Mouse (Mus musculus) spleen, postnatal 4 days (tissue): ENCODE data around the gene Apopt1.

Source experiments
- DNase-seq, 2 experiments: peaks; one replicate each; pipeline ENCODE4 v3.0.0; 2022; ENCODE audit warnings: low spot score in 2 of 2

The Apopt1 gene

DNA sequence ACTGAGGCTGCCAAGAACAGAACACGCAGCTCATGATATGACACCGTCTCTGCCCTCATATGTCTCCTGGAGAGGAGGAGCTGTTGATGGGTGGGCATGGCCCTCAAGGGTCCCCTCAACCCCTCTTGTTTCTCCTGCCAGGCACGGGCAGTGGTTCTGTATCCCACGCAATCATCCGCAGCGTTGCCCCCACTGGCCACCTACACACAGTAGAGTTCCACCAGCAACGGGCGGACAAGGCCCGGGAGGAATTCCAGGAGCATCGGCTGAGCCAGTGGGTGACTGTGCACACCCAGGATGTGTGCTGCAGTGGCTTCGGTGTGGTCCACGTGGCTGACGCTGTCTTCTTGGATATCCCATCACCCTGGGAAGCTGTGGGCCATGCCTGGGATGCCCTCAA lies 32.4 kb upstream of the Apopt1 start:
- DNase-seq = no peak

DNA sequence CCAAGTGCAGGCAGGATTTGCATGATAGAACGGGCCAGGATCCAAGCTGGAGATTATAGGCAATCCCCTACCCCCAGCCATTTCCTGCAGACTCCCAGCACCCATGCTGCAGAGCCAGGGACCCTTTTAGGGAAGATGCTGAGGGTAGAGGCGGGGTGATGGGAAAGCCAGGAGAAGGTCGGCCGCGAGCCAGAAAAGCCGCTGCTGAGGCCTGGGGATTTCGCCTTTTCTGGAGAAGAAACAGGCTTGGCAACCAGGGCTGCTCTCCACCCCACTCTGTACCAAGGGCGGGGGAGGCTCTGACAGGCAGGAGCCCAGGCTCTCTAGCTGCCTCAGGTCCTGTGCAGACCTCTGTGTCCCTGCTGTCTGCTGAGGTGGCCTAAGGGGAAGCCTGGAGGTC lies 31.8 kb upstream of the Apopt1 start:
- no peak for DNase-seq

DNA sequence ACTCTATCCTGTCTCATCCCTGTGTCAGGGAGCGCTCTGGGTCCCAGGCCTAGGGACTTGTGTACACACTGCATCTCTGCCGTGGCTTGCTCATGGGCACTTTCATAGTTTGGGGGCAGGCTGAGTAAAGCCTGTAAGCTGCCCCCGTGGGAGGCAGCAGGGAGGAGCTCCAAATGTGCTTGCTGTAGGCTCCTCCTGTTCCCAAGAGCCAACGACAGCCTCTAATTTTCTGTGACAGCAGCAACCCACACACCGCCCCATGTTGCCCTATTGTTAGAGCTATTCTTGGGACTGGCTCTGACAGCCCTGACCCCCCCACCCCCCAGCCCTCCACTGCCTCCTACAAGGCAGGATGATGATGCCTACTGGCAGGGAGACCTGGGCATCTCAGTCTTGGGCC lies 31.1 kb upstream of the Apopt1 start:
- DNase-seq = no peak

DNA sequence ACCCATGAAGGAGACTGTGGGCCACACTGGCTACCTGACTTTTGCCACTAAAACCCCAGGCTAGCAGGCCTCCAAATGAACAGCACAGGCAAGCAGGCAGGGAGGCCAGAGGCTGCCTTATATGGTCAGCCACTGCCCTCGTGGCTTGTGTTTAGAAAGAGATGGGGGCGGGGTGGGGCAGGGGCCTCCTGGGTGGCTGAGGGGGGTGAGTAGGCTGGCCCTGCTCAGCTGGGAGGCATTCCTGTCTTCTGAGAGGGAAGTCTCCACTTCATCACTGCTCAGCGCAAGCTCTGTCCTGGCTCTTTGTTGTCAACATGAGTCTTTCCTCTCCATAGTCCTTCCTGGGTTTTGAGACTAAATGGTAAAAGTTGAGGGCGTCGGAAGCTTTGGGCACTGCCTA lies 30.3 kb upstream of the Apopt1 start:
- DNase-seq = no peak

DNA sequence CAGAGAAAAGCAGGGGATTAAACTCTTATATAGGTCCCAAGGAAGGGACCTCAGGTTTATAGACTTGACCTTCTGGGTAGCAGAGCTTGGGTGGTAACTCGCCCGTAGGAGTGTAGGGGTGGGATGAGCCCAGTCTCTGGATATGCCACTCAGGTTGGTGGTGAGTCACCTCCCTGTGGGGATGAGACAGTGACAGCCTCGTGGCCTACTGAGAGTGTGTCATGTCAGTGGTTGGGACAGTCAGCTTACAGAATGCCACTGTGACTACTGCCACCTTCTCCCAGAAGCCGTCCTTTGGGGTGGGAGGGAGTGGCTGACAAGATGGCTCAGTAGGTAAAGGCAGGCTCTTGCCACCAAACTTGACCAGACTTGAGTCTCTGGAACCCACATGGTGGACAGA lies 26.7 kb upstream of the Apopt1 start:
- no peak for DNase-seq

DNA sequence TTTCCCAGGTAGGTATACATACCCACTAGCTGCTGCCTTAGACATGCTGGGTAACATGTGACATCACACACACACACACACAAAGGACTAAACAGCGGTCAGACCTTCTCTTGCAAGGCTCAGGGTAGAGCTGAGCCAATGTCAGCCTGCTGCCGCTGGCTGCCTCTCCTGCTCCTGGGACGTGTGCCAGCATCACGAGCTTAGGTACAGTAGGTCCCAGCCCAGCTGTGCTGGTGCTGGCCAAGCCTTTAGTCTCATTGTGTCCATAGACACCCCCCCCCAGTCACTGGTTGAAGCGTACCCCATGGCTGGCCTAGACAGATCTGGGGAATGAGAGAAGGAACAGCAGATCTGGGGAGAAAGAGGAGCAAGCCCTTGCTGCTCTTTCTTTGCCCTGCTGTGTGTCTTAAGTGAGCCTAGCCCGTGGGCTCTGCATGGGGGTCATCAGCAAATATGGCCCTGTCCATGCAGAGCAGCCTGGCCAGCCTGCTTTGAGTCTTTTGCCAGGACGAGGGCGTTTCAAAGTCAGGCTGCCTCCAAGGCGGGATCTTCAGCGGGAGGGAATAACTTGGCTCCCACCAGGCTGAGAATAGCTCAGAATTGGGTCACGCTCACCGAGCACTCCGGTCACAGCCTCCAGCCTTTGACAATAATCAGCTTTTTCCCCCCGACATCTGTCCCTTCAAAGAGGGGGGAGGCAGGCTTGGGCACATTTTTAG lies 25.6 kb upstream of the Apopt1 start:
- DNase-seq = no peak

DNA sequence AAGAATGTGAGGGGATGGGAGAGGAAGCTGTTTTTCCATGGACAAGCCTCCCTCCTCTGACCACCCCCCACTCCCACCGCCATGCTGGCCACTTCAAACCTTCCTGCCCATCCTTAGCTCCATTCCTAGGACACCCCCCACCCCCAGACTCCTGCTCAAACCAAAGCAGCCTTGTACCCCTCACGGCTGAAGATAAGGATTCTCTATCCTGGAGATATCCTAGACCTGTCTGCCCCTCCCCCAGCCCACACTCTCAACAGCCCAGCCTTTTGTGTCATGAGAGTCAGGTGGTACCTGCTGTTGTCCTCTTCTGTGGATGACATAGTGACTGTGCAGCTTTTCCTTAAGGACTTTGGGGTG lies 25.0 kb upstream of the Apopt1 start:
- no peak for DNase-seq

DNA sequence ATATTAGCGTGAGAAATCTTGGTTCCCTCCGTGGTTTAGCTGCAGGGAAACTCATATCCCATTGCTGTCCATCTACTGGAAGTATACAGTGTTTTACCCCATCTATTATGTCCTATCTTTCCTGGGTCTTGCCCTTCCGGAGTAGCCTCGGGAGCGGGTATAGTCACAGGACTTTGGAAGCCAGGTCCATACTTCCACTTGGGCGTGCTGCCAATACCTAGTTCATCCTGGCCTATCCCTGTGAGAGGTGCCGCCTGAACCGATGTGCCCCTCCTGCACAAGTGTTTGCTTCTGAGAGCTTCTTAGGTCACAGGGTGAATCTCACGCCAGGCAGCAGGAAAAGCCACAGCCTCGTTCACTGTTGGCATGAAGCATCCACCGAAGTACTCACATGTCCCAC lies 23.6 kb upstream of the Apopt1 start:
- no peak for DNase-seq

DNA sequence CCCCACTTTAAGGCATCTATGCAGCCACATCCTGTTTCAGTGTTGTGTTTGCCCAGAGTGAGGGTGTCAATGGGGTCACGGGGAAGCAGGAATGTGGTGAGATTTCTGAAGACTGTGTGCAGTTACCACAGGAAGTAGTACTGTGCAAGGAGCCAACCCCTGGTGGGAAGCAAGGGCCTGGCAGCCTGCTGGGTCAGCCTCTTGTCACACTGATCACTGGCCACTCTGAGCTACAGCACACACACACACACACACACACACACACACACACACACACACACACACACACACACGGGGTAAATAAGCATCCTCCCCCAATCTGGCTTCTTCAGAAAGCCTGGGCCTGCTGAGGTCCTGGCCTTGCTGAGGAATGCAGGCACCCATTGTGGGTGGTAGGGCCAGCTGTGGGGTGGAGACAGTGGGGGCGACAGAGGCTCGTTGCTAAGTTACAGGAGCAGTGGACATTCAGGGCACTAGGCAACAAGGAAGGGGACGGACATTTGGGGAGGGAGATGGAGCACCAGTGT lies 21.7 kb upstream of the Apopt1 start:
- no peak for DNase-seq

DNA sequence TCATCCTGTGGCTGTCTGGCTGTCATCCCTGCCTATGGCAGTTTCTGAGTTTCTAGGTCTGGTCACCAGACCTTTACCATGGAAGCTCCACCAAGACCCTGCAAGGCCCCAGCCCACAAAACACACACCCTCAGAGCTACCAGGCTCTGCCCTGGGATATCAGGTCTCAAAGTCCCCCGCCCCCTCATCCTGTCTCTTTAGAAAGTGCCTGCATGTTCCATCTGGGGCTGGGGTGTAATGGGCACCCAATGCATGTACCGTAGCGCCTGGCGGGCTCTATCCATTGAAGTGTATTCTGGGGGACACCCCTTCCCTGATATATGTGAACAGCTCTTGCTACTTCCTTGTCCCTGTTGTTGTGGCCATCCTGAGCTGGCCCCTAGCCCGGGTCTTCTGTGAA lies 20.2 kb upstream of the Apopt1 start:
- DNase-seq = no peak

DNA sequence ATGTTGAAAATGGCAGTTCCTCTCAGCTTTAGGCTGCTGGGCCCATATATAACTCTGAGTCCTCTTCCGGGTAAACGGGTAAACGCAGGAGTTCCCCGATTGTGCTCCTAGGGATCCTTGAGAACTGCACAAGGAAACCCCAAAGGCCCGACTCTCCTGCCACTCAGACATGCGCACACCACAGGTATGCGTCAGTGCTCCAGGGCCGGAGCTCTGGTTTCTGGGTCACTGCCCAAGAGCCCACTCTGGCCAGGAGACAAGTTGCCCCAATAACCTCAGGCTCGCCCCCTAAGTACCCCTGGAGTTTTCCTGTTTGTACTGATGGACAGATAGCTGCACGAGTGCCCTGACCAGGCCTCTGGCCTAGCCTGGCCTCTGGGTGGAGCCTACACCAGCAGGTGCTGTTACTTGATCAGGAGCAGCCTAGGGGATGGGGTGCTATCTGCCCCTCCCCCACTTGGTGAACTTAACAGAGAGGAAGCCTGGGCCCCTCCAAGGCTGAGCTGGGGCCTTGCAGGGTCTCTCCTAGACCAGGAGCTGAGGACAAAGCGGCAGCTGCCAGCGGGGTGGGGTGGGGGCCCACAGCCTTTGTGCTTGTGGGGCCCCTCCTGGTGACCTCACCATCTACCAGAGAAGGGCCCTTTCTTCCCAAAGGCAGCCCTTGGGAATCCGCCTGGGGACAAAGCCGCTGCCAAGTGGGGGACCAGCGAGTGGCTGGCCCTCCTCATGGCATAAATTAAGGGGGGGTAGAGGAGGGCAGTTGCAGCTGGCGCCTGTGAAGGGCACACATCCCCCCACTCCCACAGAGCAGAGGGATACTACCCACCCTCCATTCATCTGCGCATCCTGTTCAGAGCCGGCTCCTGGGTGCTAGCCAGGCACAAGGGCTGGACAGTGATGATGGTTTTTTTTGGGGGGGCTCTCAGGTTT lies 19.5 kb upstream of the Apopt1 start:
- DNase-seq = no peak

DNA sequence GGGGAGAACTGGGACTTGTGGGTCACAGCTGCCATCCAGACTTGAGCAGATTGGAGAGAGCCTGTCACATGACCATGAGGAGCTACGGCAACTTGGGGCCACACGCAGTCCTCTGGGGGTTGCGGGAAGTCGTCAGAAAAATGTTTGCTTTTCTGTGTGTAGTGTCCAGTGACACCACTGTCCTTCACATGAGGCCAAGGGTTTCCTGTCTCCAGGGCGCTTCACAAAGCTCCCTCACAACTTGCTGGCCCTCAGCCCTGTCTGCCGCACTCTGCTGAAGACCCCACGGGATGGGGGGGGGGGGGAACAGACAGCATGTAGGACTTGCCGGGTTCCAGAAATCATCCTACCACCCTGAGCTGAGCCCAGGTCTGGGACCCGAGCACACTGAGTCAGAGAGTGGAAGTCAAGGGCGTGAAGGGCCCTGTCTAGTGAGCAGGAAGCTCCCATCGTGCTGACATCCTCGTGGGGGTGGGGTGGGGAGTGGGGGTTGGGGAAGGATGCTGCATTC lies 18.7 kb upstream of the Apopt1 start:
- no peak for DNase-seq

DNA sequence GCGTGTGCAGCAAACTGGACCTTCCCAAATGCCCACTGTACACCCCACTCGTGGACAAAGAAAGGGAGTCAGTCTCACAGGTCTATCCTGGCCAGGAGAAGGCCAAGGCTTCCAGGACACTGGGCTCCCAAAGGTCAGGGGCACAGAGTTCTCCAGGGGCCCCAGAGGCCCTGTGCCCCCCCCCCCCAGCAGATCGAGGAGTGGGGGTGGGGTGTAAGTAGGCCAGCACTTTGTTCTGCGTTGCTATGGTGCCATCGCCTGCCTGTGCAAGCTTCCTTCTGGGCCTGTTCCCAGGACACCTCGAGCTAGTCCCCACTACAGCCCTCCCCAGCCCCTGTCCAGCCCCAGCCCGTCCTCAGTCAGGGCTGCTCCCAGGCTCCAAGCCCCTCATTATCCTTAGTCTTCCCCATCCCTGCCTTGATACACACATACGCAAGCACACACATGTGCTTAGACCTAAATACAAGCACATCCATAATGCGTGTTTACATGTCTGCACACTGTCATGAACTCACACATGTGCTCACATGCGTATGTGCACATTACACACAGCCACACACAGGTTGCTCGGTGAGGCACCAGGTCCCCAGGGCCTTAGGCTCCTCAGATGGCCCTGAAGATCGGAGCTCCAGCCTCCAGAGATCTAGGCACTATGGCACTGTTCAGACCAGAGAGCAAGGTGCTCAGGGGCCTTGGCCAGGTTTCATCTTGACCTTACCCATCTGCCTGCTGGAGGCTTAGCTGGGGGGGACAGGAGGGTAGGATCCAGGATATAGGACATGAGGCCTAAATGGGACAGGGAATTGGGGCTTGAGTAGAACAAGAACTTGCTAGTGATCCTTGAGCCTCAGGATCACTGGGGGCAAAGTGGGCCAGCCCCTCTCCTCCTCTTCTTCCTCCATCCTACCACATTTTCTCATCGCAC lies 17.9 kb upstream of the Apopt1 start:
- DNase-seq = no peak

DNA sequence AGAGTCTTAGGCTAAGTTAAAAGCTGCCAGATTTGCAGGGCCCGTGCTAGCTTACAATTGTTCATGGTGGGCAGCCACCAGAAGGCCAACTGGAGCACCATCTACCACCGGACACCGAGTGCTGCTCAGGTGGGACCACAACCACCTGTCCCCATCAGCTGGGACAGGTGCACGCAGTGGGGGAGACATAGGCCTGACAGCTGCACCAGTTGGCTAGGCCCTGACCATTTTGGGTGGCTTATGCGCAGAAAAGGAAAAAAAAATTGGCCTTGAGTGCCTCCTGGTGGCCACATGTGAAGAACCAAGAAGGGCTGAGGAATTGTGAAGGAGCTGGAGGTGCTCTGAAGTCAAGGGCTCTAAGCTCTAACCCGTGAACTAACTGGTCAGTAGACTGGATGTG lies 16.8 kb upstream of the Apopt1 start:
- peak; percentile 60 to 78 for DNase-seq

DNA sequence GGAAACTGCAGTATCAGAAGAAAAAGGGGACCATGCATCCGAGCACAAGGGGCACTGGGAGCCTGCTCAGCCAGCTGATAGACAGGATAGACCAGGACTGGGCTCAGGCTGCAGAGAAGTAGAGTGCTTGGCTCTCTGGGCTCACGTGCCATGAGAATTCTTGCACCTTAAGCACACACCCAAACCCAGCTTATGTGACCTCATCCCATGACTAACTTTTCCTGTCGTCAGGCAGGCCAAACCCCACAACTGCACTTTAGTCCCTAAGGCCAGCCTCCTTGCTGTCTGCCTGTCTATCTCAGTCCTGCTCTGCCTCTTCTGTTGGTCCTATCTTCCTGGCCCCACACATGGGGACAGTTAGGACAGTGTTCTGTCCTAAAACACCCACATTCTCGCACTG lies 15.4 kb upstream of the Apopt1 start:
- DNase-seq = no peak

DNA sequence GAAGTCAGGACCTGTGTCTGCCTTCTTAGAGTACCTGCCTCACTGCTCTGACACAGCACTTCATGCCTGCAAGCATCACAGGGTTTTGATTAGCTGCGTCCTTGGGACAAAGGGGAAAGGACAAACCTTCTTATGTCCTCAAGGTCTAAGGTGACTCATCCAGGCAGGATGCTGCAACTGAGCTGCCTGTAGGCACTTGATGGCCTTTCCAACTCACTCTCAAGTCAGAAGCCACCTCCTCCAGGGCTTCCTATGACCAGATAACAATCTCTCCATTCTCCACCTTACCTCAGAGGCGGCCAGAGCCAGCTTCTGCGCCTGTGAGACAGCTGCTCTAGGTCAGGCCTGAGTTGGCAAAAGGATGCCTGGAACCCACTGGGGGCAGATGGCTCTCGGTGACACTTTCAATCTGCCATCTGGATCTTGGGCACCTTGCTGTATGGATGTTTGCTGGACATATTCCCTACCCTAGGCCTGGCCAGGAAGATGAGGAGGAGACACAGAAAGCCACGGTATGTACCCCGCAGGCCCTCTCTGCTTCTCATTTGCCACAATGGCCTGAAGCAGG lies 14.6 kb upstream of the Apopt1 start:
- no peak for DNase-seq

DNA sequence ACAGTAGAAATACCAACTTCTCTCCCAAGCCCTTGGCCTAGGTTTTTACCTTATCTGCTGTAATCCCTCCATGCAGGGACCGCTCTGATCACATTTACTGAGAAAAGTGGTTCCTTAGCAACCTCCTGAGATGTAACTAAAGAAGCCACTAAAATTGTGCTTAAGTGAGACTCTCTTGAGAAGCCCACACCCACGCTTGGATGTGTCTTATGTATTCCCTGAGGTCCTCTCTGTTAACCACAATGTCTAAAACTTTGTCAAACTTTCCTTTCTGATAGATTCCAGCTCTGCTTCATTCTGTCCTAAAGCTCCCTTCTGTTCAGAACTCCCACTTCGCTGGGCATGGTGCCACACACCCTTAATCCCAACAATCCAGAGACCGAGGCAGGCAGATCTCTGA lies 13.5 kb upstream of the Apopt1 start:
- no peak for DNase-seq

DNA sequence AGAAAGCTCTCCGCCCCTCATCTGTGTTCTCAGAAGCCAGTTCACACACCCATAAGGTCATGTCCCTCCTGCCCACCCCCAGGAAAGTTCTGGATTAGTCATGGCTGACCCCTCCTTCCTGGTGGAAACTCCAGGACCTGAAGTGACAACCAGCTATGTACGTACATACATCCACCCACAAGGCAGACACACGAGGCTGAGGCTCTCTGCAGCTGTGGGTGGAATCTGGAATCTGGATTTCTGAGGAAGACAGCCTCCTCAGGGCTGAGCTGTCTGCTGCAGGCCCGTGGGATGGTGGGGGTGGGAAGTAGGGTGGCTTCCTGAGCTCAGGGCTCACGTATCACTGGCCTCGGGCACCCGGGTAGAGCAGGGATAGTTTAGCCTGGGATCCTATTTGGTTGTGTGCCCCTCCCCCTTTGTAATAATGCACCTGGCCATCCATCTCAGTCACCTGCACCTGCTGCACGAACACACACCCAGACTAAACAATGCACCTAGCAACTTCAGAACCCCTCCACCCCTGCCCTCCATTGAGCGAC lies 12.1 kb upstream of the Apopt1 start:
- DNase-seq = no peak

DNA sequence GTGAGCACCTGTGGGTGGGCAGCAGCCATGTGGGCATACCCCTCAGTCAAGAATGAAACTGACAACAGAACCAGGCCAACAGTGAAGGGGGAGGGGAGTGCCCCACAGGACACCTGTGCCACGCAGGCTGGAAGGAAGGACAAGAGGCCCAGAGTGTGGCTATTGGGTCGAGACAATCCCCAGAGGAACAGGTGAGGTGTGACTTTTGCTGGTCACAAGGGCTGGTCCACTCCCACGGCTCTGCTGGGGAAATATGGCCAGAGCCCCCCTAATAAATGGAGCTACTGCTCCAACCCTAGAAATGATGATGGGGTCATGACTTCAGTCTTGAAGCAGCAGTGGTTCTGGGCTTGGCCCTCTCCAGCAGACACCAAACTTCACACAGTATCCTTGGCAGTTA lies 9.8 kb upstream of the Apopt1 start:
- DNase-seq = no peak

DNA sequence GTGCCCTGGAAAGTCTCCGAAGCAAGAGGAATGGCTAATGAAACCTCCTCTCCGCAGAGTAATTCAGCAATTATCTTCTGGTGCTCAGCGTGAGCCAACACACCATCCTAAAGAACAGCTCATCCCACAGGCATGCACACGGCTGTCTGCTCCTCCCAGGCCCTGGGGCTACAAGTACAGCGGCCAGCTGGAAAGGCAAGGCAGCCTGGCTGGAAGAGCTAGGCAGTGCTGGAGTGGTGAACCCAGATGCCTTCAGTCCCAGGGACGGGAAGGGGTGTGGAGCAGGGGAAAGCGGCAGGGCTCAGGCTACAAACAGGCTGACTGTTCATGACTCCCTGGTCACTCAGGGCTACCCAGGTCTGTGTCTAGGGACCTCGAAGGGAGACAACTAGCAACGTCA lies 8.5 kb upstream of the Apopt1 start:
- DNase-seq = peak in 1 of 2 experiments; percentile 59
